Mouse (Mus musculus) liver, adult 2 months (tissue): ENCODE results near the gene Aig1. TPM values are rescaled to one million over a fixed set of nuclear protein-coding genes. Genes with fewer than 3 reads are reported as not detected.

ENCODE experiments used
- DNase-seq: peaks from one replicate; pipeline ENCODE4 v3.0.0-alpha.2; 2011; ENCODE audit warnings: low read depth, low spot score; ENCODE audit errors: extremely low read depth
- H3K27ac ChIP-seq: fragments of 200-500 bp; replicated peaks from 2 replicates; pipeline ENCODE4 v1.5.1; 2012; ENCODE audit warnings: low read depth, mild to moderate bottlenecking, control low read depth, inconsistent platforms, low read length; ENCODE audit not compliant: insufficient read depth
- H3K27me3 ChIP-seq: fragments of 200-500 bp; 2 replicates; pipeline ENCODE4 v1.6.1; 2012; ENCODE audit warnings: mild to moderate bottlenecking, moderate library complexity, low read length, inconsistent platforms; ENCODE audit not compliant: control insufficient read depth, insufficient read depth
- H3K36me3 ChIP-seq: fragments of 200-500 bp; 2 replicates; pipeline ENCODE4 v1.6.1; 2012; ENCODE audit warnings: low read length, inconsistent platforms; ENCODE audit not compliant: control insufficient read depth, insufficient read depth
- H3K4me1 ChIP-seq: fragments of 200-500 bp; 2 replicates; pipeline ENCODE4 v1.6.1; 2011; ENCODE audit warnings: low read length; ENCODE audit not compliant: control insufficient read depth, insufficient read depth
- H3K4me3 ChIP-seq: fragments of 200-500 bp; 2 replicates; pipeline ENCODE4 v1.5.1; 2011; ENCODE audit warnings: low read depth, mild to moderate bottlenecking, control low read depth, low read length, moderate library complexity; ENCODE audit not compliant: insufficient read depth
- H3K79me2 ChIP-seq: fragments of 200-500 bp; 2 replicates; pipeline ENCODE4 v1.6.1; 2012; ENCODE audit warnings: inconsistent platforms, mild to moderate bottlenecking, low read length, moderate library complexity; ENCODE audit not compliant: control insufficient read depth, insufficient read depth
- H3K9ac ChIP-seq: fragments of 200-500 bp; 2 replicates; pipeline ENCODE4 v1.6.1; 2012; ENCODE audit warnings: low read depth, mild to moderate bottlenecking, control low read depth, inconsistent platforms, low read length
- CTCF ChIP-seq: fragments of 200-500 bp; IDR thresholded peaks from 2 replicates; pipeline ENCODE4 v1.5.1; 2011; ENCODE audit warnings: low read depth, low read length, control low read depth
- POLR2A ChIP-seq: fragments of 200-500 bp; IDR thresholded peaks from 2 replicates; pipeline ENCODE4 v1.6.1; 2011; ENCODE audit warnings: low read length, control low read depth; ENCODE audit not compliant: insufficient read depth; ENCODE audit errors: extremely low read depth
- WGBS: fragments of 180-500 bp; shearing (Covaris S2); methylation state at CpG from one replicate; pipeline ENCODE4 v1.1.7; 2018; 5-methylcytosine and 5-hydroxymethylcytosine counted together
- polyA plus RNA-seq: library from polyadenylated mRNA; depleted of rRNA; stranded (reverse); fragments of >200 nt; gene quantifications from 2 replicates; pipeline ENCODE4 v1.2.3, GENCODE M21; 2012
- total RNA-seq: library from RNA; depleted of rRNA; stranded (reverse); fragments of >200 nt; gene quantifications from 2 replicates; pipeline ENCODE4 v1.2.3, GENCODE M21; 2014

Gene Aig1
- total and polyA plus RNA-seq, 2 experiments = 18.9 to 37.3 TPM

GRCm38 (mm10) chr10:13716132-13716531 lies 152.6 kb downstream of the Aig1 start:
- Histone ChIP-seq H3K4me1 (peaks cover 4% of the 10 kb centered on the region; the same call in 1 of the 2 replicates), H3K9ac (no peak overlapping the region), H3K4me3 (no peak overlapping the region), H3K27me3 (no peaks in the 10 kb centered on the region), H3K27ac (no peak overlapping the region), H3K36me3 (no peaks in the 10 kb centered on the region), H3K79me2 (no peaks in the 10 kb centered on the region)
- no peak for TF ChIP-seq POLR2A
- TF ChIP-seq CTCF = no peak
- peak; percentile 42 for DNase-seq
- WGBS = 18% methylated on average over 2 of the region's 2 CpGs

DNA sequence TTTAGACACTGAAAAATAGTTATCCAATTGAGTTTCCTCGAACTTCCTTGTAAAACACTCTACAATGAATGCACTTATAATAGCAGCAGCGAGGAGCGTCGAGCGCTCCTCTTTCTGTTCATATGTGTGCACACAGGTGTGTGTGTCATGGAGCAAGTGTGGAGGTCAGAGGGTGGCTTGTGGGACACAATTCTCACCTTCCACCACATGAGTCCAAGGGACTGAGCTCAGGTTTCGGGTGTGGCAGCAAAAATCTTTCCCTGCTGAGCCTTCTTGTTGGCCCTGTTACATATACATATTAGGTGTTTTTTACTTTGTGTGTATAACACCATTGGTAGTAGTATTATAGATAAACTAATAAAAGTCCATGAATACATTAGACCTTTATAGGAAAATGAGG lies 153.2 kb downstream of the Aig1 start:
- no peak overlapping the region for H3K4me3 ChIP-seq
- no peak overlapping the region for H3K9ac ChIP-seq
- no peak for TF ChIP-seq POLR2A
- no peak for TF ChIP-seq CTCF
- H3K27me3 ChIP-seq = no peaks in the 10 kb centered on the region
- no peaks in the 10 kb centered on the region for H3K79me2 ChIP-seq
- no peak for DNase-seq
- H3K27ac ChIP-seq = no peak overlapping the region
- H3K4me1 ChIP-seq = peaks cover 4% of the 10 kb centered on the region; the same call in 1 of the 2 replicates
- 92% methylated on average over 6 of the region's 6 CpGs for WGBS
- no peaks in the 10 kb centered on the region for H3K36me3 ChIP-seq

GRCm38 (mm10) chr10:13714920-13715293 lies 153.9 kb downstream of the Aig1 start:
- no peak overlapping the region for H3K9ac ChIP-seq

GRCm38 (mm10) chr10:13714199-13714919 lies 154.4 kb downstream of the Aig1 start:
- 76% methylated on average over 9 of the region's 9 CpGs for WGBS
- Histone ChIP-seq H3K4me1 (peaks cover 4% of the 10 kb centered on the region; the same call in 1 of the 2 replicates), H3K27ac (no peak overlapping the region), H3K36me3 (no peaks in the 10 kb centered on the region), H3K79me2 (no peaks in the 10 kb centered on the region), H3K4me3 (no peak overlapping the region), H3K27me3 (no peaks in the 10 kb centered on the region), H3K9ac (no peak overlapping the region)
- TF ChIP-seq POLR2A (no peak), CTCF (no peak)
- peak; percentile 30 for DNase-seq

More at GRCm38 (mm10) chr10:13714920-13715293, 153.9 kb downstream of the Aig1 start:
- Histone ChIP-seq H3K36me3 (no peaks in the 10 kb centered on the region), H3K79me2 (no peaks in the 10 kb centered on the region), H3K27me3 (no peaks in the 10 kb centered on the region), H3K4me1 (peaks cover 4% of the 10 kb centered on the region; the same call in 1 of the 2 replicates), H3K27ac (no peak overlapping the region), H3K4me3 (no peak overlapping the region)
- WGBS = 92% methylated on average over 7 of the region's 7 CpGs
- no peak for DNase-seq
- TF ChIP-seq POLR2A = no peak
- no peak for TF ChIP-seq CTCF

- peaks cover 4% of the 10 kb centered on the region; the same call in 1 of the 2 replicates for H3K4me1 ChIP-seq
- no peak overlapping the region for H3K9ac ChIP-seq
- no peaks in the 10 kb centered on the region for H3K36me3 ChIP-seq
- no peak for TF ChIP-seq CTCF
- TF ChIP-seq POLR2A = no peak
- no peak overlapping the region for H3K27ac ChIP-seq
- H3K4me3 ChIP-seq = no peak overlapping the region
- WGBS = 95% methylated on average over 5 of the region's 5 CpGs
- no peak for DNase-seq
- no peaks in the 10 kb centered on the region for H3K27me3 ChIP-seq
- H3K79me2 ChIP-seq = no peaks in the 10 kb centered on the region
Measured at GRCm38 (mm10) chr10:13713711-13714110, 155.1 kb downstream of the Aig1 start.

GRCm38 (mm10) chr10:13713116-13713515 lies 155.7 kb downstream of the Aig1 start:
- DNase-seq = no peak
- H3K36me3 ChIP-seq = no peaks in the 10 kb centered on the region
- H3K27me3 ChIP-seq = no peaks in the 10 kb centered on the region
- no peaks in the 10 kb centered on the region for H3K79me2 ChIP-seq
- TF ChIP-seq POLR2A (no peak), CTCF (no peak)
- H3K4me1 ChIP-seq = peaks cover 4% of the 10 kb centered on the region; the same call in 1 of the 2 replicates
- no peak overlapping the region for H3K4me3 ChIP-seq
- WGBS = 94% methylated on average over 2 of the region's 2 CpGs
- H3K9ac ChIP-seq = no peak overlapping the region
- H3K27ac ChIP-seq = no peak overlapping the region
